Mouse (Mus musculus) heart, postnatal 0 days (tissue): ENCODE results near the gene Casp7.

ENCODE experiments used
- CTCF ChIP-seq: IDR thresholded peaks from 2 replicates; pipeline ENCODE4 v1.5.1; 2016; ENCODE audit warnings: antibody characterized with exemption, control low read depth, low read depth
- EP300 ChIP-seq: IDR thresholded peaks from 2 replicates; pipeline ENCODE4 v1.6.1; 2016; ENCODE audit warnings: antibody characterized with exemption, low read depth

DNA sequence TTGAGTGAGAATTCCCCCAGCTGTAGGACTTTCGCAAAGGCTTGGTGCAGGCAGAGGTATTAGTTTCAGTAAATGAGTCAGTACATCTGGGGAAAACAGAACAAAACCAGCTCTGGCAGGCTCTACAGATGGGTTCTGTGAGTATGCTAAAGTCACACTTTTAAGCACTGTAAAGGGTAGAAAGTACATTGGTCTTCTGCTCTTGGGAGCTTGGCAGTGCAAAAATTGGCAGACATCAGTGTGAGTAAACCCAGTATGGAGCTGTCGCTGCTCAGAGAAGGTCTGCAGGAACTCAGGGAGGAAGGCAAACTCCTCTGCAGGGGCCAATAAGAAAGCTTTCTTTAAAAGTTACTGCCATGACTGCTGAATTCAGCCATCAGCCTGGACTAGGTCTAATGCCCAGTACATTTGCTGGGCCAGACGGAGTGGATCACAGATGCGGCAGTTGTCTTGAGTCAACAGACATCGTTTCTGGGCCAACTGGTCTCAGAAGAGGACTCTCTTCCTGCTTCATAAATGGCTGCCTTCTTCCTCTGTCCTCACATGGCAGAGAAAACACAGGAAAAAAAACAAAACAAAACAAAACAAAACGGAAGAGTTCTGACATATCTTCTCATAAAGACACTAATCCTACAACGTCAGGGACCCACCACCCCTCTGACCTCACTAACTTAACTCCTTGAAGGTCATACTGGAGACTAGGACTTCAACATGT lies 41.6 kb downstream of the Casp7 start:
- TF ChIP-seq CTCF = no peak
- TF ChIP-seq EP300 = no peak
